Mouse (Mus musculus): Measurements from ENCODE around the gene Myo10.

DNA sequence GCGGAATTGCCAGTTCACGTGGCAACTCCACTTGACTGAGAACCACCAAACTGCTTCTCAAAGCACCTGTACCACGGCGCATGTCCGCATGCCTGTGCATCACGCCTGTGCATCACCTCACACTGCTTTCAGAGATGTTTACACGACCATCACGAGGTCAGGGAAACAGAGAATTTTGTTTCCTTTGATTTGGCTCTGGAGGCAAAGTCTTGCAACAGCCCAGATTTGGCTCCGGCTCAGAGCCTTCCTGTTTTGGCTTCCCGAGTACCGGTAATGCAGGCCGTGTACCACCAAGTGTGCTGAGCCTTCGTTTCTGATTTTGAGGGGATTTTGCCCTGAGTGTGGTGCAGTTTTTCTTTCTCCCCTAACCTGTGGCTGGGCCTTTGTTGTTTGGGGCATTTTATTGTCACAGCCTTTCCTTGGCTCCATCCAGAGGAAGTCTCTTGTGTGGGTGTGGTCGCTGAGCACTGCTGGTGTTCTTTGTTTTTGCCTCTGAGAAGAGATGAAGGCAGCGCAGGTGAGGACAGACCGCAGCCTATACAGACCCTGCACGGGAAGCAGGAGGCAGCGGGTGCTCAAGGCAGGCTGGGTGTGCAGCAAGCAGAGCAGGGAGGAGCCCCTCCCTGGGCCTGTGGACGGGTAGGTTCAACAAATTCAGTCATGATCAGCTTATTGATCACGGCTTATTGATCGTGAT, 70.1 kb downstream of the Myo10 start:
- TF ChIP-seq TAL1 (IDR thresholded peaks at IDR 0.05; ENCODE audit: low read length) (no peak), GATA1 (IDR thresholded peaks at IDR 0.05; ENCODE audit: low read length) (no peak)
